Mouse (Mus musculus) testis, adult 2 months (tissue): Measurements from ENCODE around the gene Ntrk2. TPM values are rescaled to one million over a fixed set of nuclear protein-coding genes. Genes with fewer than 3 reads are reported as not detected.
"Not testable (repeated sequence)": the region's sequence is repeated elsewhere in the genome, so short reads cannot be mapped to it uniquely, and the experiment has no call there.

ENCODE experiments used
- H3K27ac ChIP-seq: fragments of 200-500 bp; 2 replicates; pipeline ENCODE4 v1.5.1; 2012; ENCODE audit warnings: low read depth, low read length; ENCODE audit not compliant: control insufficient read depth, insufficient read depth
- H3K27me3 ChIP-seq: fragments of 200-500 bp; 2 replicates; pipeline ENCODE4 v1.6.1; 2012; ENCODE audit warnings: mild to moderate bottlenecking, low read length, moderate library complexity; ENCODE audit not compliant: control insufficient read depth, insufficient read depth
- H3K36me3 ChIP-seq: fragments of 200-500 bp; 2 replicates; pipeline ENCODE4 v1.6.1; 2012; ENCODE audit warnings: mild to moderate bottlenecking, low read length; ENCODE audit not compliant: control insufficient read depth, insufficient read depth
- H3K4me1 ChIP-seq: fragments of 200-500 bp; 2 replicates; pipeline ENCODE4 v1.6.1; 2012; ENCODE audit warnings: low read length; ENCODE audit not compliant: control insufficient read depth, insufficient read depth
- H3K4me3 ChIP-seq: fragments of 200-500 bp; 2 replicates; pipeline ENCODE4 v1.5.1; 2012; ENCODE audit warnings: low read depth, mild to moderate bottlenecking, low read length, moderate library complexity, mixed read lengths; ENCODE audit not compliant: control insufficient read depth
- CTCF ChIP-seq: fragments of 200-500 bp; IDR thresholded peaks from 2 replicates; pipeline ENCODE4 v1.5.1; 2012; ENCODE audit warnings: low read depth, mild to moderate bottlenecking, inconsistent platforms, low read length, moderate library complexity; ENCODE audit not compliant: control insufficient read depth, insufficient read depth, insufficient replicate concordance
- POLR2A ChIP-seq: fragments of 200-500 bp; IDR thresholded peaks from 2 replicates; pipeline ENCODE4 v1.6.1; 2012; ENCODE audit warnings: low read depth, mild to moderate bottlenecking, inconsistent platforms, low read length, moderate library complexity; ENCODE audit not compliant: control insufficient read depth
- polyA plus RNA-seq: library from polyadenylated mRNA; depleted of rRNA; stranded (reverse); fragments of >200 nt; gene quantifications from 2 replicates; pipeline ENCODE4 v1.2.3, GENCODE M21; 2012

The Ntrk2 gene
- polyA plus RNA-seq, 1 experiment = 2.0 TPM

DNA sequence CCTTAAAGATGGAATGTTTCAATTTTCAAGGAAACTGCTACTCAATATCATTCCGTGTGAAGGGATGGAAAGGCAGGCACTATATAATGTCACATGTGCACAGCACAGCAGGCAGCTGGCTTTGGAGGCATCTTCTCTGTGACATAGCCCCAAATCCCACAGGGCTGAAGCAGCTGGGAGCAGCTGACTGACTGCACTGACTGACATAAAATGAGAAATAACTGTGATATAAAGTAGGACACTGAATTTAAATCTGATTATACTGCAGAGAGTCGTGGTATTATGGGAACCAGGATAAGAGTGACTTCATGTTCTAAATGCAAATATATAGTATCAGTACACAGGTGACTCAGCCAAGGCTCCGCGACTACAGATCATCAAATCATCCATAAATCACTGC is 282.6 kb downstream of the Ntrk2 start:
- no peak overlapping the region for H3K27ac ChIP-seq
- no peak overlapping the region for H3K4me3 ChIP-seq
- no peaks in the 10 kb centered on the region; the same call in 1 of the 2 replicates for H3K4me1 ChIP-seq
- H3K36me3 ChIP-seq = no peaks in the 10 kb centered on the region
- no peaks in the 10 kb centered on the region for H3K27me3 ChIP-seq
- TF ChIP-seq CTCF (no peak), POLR2A (no peak)

DNA sequence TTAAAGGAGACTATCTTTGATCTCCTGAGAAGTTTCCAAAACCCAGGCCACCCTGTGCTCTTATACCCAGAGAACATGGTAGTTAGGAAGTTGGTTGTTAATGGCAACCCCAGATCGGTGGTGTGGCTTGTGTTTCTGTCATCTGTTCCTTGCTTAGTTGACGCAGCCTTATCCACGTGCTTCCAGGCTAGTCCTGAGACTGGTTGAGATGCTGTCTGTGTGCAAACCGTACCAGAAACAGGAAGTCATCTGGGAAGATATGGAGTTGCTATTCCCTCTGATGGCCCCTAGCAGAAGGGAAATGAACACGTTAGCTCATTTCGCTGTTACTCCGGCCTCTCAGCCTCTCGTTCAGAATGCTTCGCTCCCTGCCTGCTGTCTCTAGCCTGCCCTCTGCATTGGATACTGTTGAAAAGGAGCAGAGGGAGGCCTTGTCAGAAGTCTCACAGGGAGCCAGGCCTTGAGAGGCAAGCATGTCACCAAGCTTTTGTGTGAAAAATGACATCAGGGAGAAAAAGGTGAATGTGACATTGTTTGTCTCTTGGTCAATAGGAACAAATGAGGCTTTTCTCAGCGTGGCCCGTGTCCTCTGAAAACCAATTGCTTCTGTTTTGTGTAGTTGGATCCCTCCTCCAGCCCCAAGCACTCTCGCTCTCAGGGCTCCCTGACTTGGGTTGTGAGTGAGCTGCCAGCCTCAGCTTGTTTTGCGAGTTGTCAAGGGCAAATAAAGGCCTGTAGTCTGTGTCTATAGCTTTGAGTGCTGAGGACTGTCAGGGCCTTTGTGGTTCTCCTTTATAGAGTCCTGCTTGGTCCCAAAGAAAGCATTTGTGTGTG is 285.0 kb downstream of the Ntrk2 start:
- no peak overlapping the region for H3K4me3 ChIP-seq
- no peaks in the 10 kb centered on the region for H3K27me3 ChIP-seq
- no peaks in the 10 kb centered on the region for H3K36me3 ChIP-seq
- H3K4me1 ChIP-seq = no peaks in the 10 kb centered on the region; the same call in 1 of the 2 replicates
- no peak for TF ChIP-seq POLR2A
- TF ChIP-seq CTCF = no peak
- no peak overlapping the region for H3K27ac ChIP-seq

DNA sequence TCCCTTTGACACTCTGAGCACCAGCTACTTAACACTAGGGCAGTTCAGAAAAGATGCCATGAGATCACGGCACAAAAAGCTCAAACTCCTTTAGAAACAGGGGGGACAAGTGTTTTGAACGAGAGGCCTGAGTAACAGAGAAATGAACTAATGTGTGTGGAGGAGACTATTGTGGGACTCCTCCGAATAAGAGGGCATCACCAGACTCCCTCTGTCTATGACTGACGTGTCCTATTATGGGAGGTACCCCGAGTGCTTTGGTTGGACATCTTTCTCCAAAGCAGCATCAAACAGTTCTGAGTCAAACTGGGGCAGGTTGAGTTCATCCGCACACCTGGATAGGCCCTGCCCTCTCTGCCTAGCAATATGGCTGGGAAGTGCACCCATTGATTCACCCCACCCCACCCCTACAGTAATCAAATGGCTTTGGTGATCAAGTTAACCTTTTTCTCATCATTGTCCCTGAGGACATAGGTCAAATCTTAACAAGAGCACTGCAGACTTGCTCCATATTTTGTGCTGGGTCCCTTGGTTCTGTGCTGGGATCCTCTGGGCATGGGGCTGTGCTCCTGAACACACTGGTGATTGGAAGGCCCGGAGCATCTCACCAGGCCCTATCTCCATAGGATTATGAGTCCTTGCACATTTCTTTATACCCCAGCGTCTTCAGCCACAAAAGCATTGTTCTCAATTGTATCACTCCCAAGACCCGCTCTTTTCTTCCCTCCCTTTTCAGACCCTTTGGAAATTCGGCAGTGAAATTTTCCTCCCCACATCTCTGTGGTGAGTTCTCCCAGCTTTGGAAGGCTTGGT is 285.9 kb downstream of the Ntrk2 start:
- Histone ChIP-seq H3K4me3 (no peak overlapping the region), H3K4me1 (no peaks in the 10 kb centered on the region; the same call in 1 of the 2 replicates), H3K27ac (no peak overlapping the region), H3K27me3 (no peaks in the 10 kb centered on the region), H3K36me3 (no peaks in the 10 kb centered on the region)
- TF ChIP-seq POLR2A = no peak
- TF ChIP-seq CTCF = no peak

DNA sequence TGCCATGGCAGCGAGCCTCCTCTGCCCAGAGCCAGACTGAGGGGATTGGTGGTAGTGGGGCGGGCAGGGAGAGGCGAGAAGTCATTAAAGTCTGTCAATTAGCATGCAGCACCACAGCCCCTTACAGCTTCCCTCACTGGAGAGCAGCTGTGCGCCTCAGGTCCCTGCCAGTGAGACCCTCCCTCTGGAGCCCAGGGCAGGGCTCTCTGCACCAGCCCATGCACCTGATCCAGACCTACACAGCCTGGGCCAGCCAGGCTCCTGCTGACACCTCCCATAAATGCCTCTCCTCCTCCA is 286.4 kb downstream of the Ntrk2 start:
- Histone ChIP-seq H3K4me3 (no peak overlapping the region), H3K36me3 (no peaks in the 10 kb centered on the region), H3K27me3 (no peaks in the 10 kb centered on the region)

DNA sequence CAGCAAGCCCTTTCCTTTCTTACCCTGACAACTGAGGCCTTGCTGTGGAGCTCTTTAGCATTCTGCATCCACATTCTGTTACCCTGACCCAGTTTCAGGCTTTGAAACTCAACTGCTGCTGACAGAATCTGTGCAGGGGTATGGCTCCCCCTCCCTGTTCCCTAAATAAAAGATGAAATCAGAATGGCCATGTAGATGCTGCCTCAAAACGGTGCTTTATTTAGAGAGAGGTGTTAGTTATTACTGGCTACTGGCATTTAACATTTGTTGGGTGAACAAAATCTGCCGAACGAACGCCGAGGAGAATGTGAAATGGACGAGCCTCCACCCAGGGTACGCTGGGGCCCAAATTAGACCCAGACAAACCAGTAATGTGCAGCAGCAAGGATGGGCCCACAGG is 288.4 kb downstream of the Ntrk2 start:
- H3K27me3 ChIP-seq = no peaks in the 10 kb centered on the region
- TF ChIP-seq CTCF = no peak
- no peak for TF ChIP-seq POLR2A
- no peak overlapping the region for H3K27ac ChIP-seq
- H3K4me1 ChIP-seq = no peaks in the 10 kb centered on the region; the same call in 1 of the 2 replicates
- no peaks in the 10 kb centered on the region for H3K36me3 ChIP-seq
- no peak overlapping the region for H3K4me3 ChIP-seq

More for the DNA sequence above, 286.4 kb downstream of the Ntrk2 start:
- H3K27ac ChIP-seq = no peak overlapping the region
- no peaks in the 10 kb centered on the region; the same call in 1 of the 2 replicates for H3K4me1 ChIP-seq
- TF ChIP-seq POLR2A = no peak
- no peak for TF ChIP-seq CTCF

DNA sequence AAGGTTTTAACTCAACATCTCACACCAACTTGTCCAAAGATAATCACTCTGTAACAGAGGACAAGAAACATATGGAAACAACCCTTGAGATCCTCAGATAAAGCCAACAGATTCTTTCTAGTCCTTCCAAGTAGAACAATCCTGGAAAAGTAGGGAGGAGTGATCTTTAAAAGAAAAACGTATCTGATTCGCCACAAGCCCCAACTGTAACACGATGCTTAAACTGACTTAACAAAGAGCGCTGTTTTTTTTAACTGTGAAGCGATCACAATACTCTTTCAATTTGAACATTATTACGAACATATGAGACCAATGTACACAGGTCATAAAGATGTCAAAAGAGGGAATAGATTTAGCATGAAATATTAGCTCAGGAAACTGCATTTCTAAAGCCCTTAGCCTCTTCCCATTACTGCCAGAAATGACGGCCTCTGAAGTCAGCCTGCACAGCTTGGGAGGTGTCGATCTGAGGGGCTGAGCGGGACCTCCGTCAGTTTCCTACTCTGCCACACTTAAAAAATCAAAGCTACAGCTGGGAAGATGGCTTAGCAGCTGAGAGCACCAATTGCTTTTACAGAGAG is 289.5 kb downstream of the Ntrk2 start:
- no peak for TF ChIP-seq POLR2A
- TF ChIP-seq CTCF = no peak
- H3K4me3 ChIP-seq = no peak overlapping the region
- H3K36me3 ChIP-seq = no peaks in the 10 kb centered on the region
- no peaks in the 10 kb centered on the region; the same call in 1 of the 2 replicates for H3K4me1 ChIP-seq
- no peak overlapping the region for H3K27ac ChIP-seq
- no peaks in the 10 kb centered on the region for H3K27me3 ChIP-seq

DNA sequence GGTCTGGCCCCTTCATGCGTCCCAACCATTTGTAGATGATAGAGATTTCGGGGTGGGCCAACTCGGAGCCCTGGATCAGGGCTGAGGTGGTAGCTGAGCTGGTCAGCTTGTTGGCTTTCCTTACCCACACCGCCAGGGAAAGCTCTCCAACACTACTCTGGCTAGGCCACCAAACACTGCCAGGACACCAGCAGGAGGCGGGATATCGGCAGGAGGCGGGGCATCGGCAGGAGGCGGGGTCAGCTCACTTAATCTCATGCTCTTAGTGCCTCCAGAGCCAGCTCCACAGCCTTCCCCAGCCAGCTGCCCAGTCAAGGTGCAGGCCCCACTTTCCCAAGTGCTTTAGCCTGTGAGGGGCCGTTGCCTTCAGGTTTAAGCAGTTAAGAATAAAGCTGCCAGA is 293.7 kb downstream of the Ntrk2 start:
- Histone ChIP-seq H3K4me1 (no peaks in the 10 kb centered on the region), H3K36me3 (no peaks in the 10 kb centered on the region), H3K4me3 (no peak overlapping the region), H3K27ac (no peak overlapping the region), H3K27me3 (no peaks in the 10 kb centered on the region)
- no peak for TF ChIP-seq CTCF
- no peak for TF ChIP-seq POLR2A

DNA sequence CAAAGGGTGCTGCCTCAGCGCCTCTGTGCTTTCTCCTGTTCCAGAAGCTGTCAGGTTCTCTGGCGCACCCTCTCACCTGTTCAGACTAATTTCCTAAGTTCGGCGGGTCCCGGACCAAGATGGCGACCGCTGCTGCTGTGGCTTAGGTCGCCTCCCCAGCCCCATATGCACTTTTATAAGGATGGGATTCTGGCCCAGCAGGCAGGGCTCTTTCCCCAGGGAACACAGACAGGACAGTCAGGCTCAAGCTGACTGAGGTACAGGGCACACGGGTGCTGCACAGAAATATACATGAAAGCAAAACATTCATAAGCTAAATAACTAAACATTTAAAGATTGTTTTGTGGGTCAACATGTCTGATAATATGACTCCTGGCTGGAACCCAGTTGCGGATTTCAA is 301.4 kb downstream of the Ntrk2 start:
- H3K4me3 ChIP-seq, H3K27me3 ChIP-seq, H3K36me3 ChIP-seq, H3K27ac ChIP-seq, H3K4me1 ChIP-seq: not testable (repeated sequence)
